Mouse (Mus musculus): ENCODE results near the gene H2al1e.

- TF ChIP-seq CTCF (IDR thresholded peaks at IDR 0.05) (no peak), EP300 (IDR thresholded peaks at IDR 0.05) (no peak)
Observed at GRCm38 (mm10) chrX:11273190-11273589, 38.5 kb upstream of the H2al1e start.

Data from lung, postnatal 0 days (tissue).